Mouse (Mus musculus) bone marrow, adult 2 months (tissue): Measurements from ENCODE around the gene Speer4e.
"Not testable (repeated sequence)": the region's sequence is repeated elsewhere in the genome, so short reads cannot be mapped to it uniquely, and the experiment has no call there.

Experiments
- CTCF ChIP-seq: fragments of 200-500 bp; IDR thresholded peaks from 2 replicates; pipeline ENCODE4 v1.5.1; 2011; ENCODE audit warnings: low read length, control low read depth; ENCODE audit not compliant: control insufficient read depth, insufficient read depth
- POLR2A ChIP-seq: fragments of 200-500 bp; IDR thresholded peaks from 2 replicates; pipeline ENCODE4 v1.6.1; 2011; ENCODE audit warnings: low read depth, mild to moderate bottlenecking, control low read depth, low read length, borderline replicate concordance; ENCODE audit not compliant: control insufficient read depth

GRCm38 (mm10) chr5:14986649-14987387, 48.6 kb upstream of the Speer4e start:
- TF ChIP-seq CTCF, POLR2A: not testable (repeated sequence)
